In genomic region chr15:97464737-97465136, GRCm38 (mm10) we compare ENCODE assay signal across 20 mouse cellular contexts.
DNase-seq lines count a peak whose midpoint lies in the region; ATAC-seq lines count a peak whose summit lies in the region.
"Had no signal": no experiment of that assay in that cellular context is flagged by ENCODE, and none has a peak within 500 bp of the region (broad histone marks: within the 10 kb centered on the region; RNA-seq: fewer than 3 reads in every experiment).

No protein-coding gene starts in this region.

- 0 out of 2 replicates have a peak, but pooled peaks cover 4% of the 10 kb centered on the region for H3K4me1 ChIP-seq in heart, embryonic 11.5 days (ENCODE audit: control insufficient read depth, insufficient read depth, low read length)
- H3K4me1 ChIP-seq in midbrain, embryonic 11.5 days (ENCODE audit: control insufficient read depth, insufficient read depth, low read length): no peaks in the 10 kb centered on the region
- H3K4me1 ChIP-seq: embryonic facial prominence, embryonic 15.5 days; heart, embryonic 13.5 days; hindbrain, embryonic 12.5 days; stomach, embryonic 15.5 days had no signal

- 85% methylated on average over 9 of the region's 9 CpGs for WGBS in heart, embryonic 11.5 days (ENCODE audit: insufficient replicate concordance)
- 95% methylated on average over 9 of the region's 9 CpGs for WGBS in midbrain, embryonic 11.5 days

- no peak overlapping the region for H3K9ac ChIP-seq in heart, embryonic 11.5 days (ENCODE audit: low read depth, low read length)
- H3K9ac ChIP-seq in midbrain, embryonic 11.5 days (ENCODE audit: low read length): no peak overlapping the region
- H3K9ac ChIP-seq: embryonic facial prominence, embryonic 15.5 days; heart, embryonic 13.5 days; hindbrain, embryonic 12.5 days; lung, embryonic 15.5 days; stomach, embryonic 15.5 days had no signal

- intact Hi-C loops in heart, postnatal 14 days (cut with DNase I): no loop called here

- H3K27me3 ChIP-seq in heart, embryonic 11.5 days (ENCODE audit: control insufficient read depth, insufficient read depth, low read length): no peaks in the 10 kb centered on the region
- no peaks in the 10 kb centered on the region for H3K27me3 ChIP-seq in midbrain, embryonic 11.5 days (ENCODE audit: control insufficient read depth, insufficient read depth, low read length)
- H3K27me3 ChIP-seq: embryonic facial prominence, embryonic 15.5 days; heart, embryonic 13.5 days; hindbrain, embryonic 12.5 days; lung, embryonic 15.5 days; stomach, embryonic 15.5 days had no signal

- ATAC-seq in heart, embryonic 11.5 days (replicated peaks; ENCODE audit: insufficient number of reproducible peaks, low FRiP score, low TSS enrichment): no peak
- no peak for ATAC-seq in midbrain, embryonic 11.5 days (ENCODE audit: low FRiP score)

- no peak overlapping the region for H3K4me3 ChIP-seq in heart, embryonic 11.5 days (ENCODE audit: low read depth, low read length)
- no peak overlapping the region for H3K4me3 ChIP-seq in midbrain, embryonic 11.5 days (ENCODE audit: low read depth, low read length)
- H3K4me3 ChIP-seq: embryonic facial prominence, embryonic 15.5 days; heart, embryonic 13.5 days; hindbrain, embryonic 12.5 days; lung, embryonic 15.5 days; stomach, embryonic 15.5 days had no signal

- H3K4me2 ChIP-seq in heart, embryonic 11.5 days: no peak overlapping the region
- H3K4me2 ChIP-seq in midbrain, embryonic 11.5 days: no peak overlapping the region
- H3K4me2 ChIP-seq: embryonic facial prominence, embryonic 15.5 days; heart, embryonic 13.5 days; hindbrain, embryonic 12.5 days; liver, embryonic 11.5 days; lung, embryonic 15.5 days; stomach, embryonic 15.5 days had no signal

- no peaks in the 10 kb centered on the region for H3K9me3 ChIP-seq in heart, embryonic 11.5 days (replicated peaks; ENCODE audit: control insufficient read depth, low read length)
- no peaks in the 10 kb centered on the region for H3K9me3 ChIP-seq in midbrain, embryonic 11.5 days (ENCODE audit: control insufficient read depth, low read length)
- H3K9me3 ChIP-seq: embryonic facial prominence, embryonic 15.5 days; heart, embryonic 13.5 days; hindbrain, embryonic 12.5 days; lung, embryonic 15.5 days; stomach, embryonic 15.5 days had no signal

- H3K27ac ChIP-seq in heart, embryonic 11.5 days (ENCODE audit: low read depth, low read length): no peak overlapping the region
- no peak overlapping the region for H3K27ac ChIP-seq in midbrain, embryonic 11.5 days (ENCODE audit: low read depth, low read length)
- H3K27ac ChIP-seq: embryonic facial prominence, embryonic 15.5 days; heart, embryonic 13.5 days; hindbrain, embryonic 12.5 days; lung, embryonic 15.5 days; stomach, embryonic 15.5 days had no signal

- peak; percentile 40 for DNase-seq in heart, adult 8-10 months (ENCODE audit: low spot score)
- peak; percentile 6 for DNase-seq in urinary bladder, adult 2 months (ENCODE audit: low spot score)
- no peak for DNase-seq in urinary bladder, postnatal 10 days (ENCODE audit: low spot score)
- peak; percentile 19 to 29 for DNase-seq in heart, postnatal 14 days
- no peak for DNase-seq in midbrain, embryonic 11.5 days (ENCODE audit: low spot score, missing footprints)
- no peak for DNase-seq in layer of hippocampus, adult 11-12 months (ENCODE audit: low spot score)
- DNase-seq: adrenal gland, postnatal 36 days; cerebellum, adult 9-10 months; embryo, embryonic 11 days; layer of hippocampus, postnatal 36 days; midbrain, embryonic 14.5 days; retina, postnatal 1 day had no signal

- no peaks in the 10 kb centered on the region for H3K36me3 ChIP-seq in heart, embryonic 11.5 days (ENCODE audit: control insufficient read depth, insufficient read depth, low read length)
- H3K36me3 ChIP-seq in midbrain, embryonic 11.5 days (ENCODE audit: control insufficient read depth, insufficient read depth, low read length): no peaks in the 10 kb centered on the region
- H3K36me3 ChIP-seq: embryonic facial prominence, embryonic 15.5 days; G1E; heart, embryonic 13.5 days; hindbrain, embryonic 12.5 days; lung, embryonic 15.5 days; stomach, embryonic 15.5 days had no signal

Comparison
In these comparisons a context has a peak if more than half of its experiments do, and no peak if none do; other contexts are left out.
1. DNase-seq: peak in heart, adult 8-10 months (single experiment), urinary bladder, adult 2 months (single experiment) and heart, postnatal 14 days (2 of 2); none in urinary bladder, postnatal 10 days (single experiment), midbrain, embryonic 11.5 days (single experiment) and layer of hippocampus, adult 11-12 months (single experiment).